Mouse (Mus musculus) lung, embryonic 16.5 days (tissue): ENCODE results near the gene Slc27a2. TPM values are rescaled to one million over a fixed set of nuclear protein-coding genes. Genes with fewer than 3 reads are reported as not detected.
A peak's percentile ranks its signal among the peaks of the same experiment; 100 is the strongest.

Source experiments
- ATAC-seq: fragments of 200-750 bp; cut with Nextera tagmentation; 2 replicates; pipeline ENCODE4 v1.8.0; 2017; ENCODE audit warnings: low read depth, mild to moderate bottlenecking, moderate library complexity
- H3K27ac ChIP-seq: fragments of 300-500 bp; sonication (generic); 2 replicates; pipeline ENCODE4 v1.5.1; 2014; ENCODE audit warnings: mild to moderate bottlenecking, control low read depth, low read length
- H3K27me3 ChIP-seq: fragments of 300-500 bp; sonication (generic); 2 replicates; pipeline ENCODE4 v1.6.1; 2014; ENCODE audit warnings: low read depth, low read length, mixed read lengths; ENCODE audit not compliant: control insufficient read depth, insufficient read depth
- H3K36me3 ChIP-seq: fragments of 300-500 bp; sonication (generic); 2 replicates; pipeline ENCODE4 v1.6.1; 2014; ENCODE audit warnings: low read length; ENCODE audit not compliant: control insufficient read depth, insufficient read depth
- H3K4me1 ChIP-seq: fragments of 300-500 bp; sonication (generic); replicated peaks from 2 replicates; pipeline ENCODE4 v1.6.1; 2014; ENCODE audit warnings: low read length, mixed read lengths; ENCODE audit not compliant: control insufficient read depth, insufficient read depth
- H3K4me2 ChIP-seq: fragments of 300-500 bp; sonication (generic); 2 replicates; pipeline ENCODE4 v1.6.1; 2014; ENCODE audit warnings: low read depth, low read length, control low read depth
- H3K4me3 ChIP-seq: fragments of 300-500 bp; sonication (generic); 2 replicates; pipeline ENCODE4 v1.5.1; 2014; ENCODE audit warnings: mild to moderate bottlenecking, low read length, control low read depth
- H3K9ac ChIP-seq: fragments of 300-500 bp; sonication (generic); 2 replicates; pipeline ENCODE4 v1.6.1; 2014; ENCODE audit warnings: low read length, control low read depth
- H3K9me3 ChIP-seq: fragments of 300-500 bp; sonication (generic); 2 replicates; pipeline ENCODE4 v1.6.1; 2016; ENCODE audit warnings: low read length; ENCODE audit not compliant: control insufficient read depth
- WGBS: fragments of 180-500 bp; shearing (Covaris S2); extraction: QIAGEN DNeasy Blood & Tissue Kit; methylation state at CpG from one replicate; pipeline ENCODE4 v1.1.7; 2014; 5-methylcytosine and 5-hydroxymethylcytosine counted together
- polyA plus RNA-seq: library from polyadenylated mRNA; unstranded; fragments of >200 nt; fragmentation: Nextera tagmentation; extraction: Ambion mirVana; gene quantifications from 2 replicates; pipeline ENCODE4 v1.2.1, GENCODE M21; 2015

Gene Slc27a2
- polyA plus RNA-seq, 1 experiment from 2014 or later: 1.5 TPM

DNA sequence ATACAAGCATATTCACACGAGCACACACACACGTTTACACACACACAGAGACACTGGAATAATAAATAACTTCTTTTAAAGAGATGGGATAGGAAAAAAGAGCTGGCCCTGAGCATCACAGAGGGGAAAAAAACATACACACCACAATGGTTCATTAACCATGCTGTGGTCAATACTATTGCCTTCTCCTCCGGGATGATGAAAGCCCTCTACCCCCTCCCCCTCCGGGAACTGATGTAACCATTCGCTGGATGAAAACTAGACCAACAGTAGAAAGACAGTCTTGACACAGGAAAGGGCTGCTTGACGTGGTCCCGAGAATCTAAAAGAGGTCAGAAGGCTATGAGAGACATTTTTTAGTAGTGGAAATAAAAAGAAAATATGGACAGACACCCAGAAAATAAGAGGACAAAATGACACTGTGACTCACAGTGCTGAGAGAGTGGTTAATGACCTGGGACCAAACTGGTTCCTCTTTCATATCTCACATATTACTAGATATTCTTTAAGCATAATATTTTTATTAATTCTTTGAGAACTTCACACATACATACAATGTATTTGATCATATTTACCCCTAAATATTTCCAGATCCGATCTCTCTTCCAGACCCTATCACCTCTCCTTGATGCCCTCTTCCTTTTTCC lies 840 bp upstream of the Slc27a2 start:
- no peaks in the 10 kb centered on the region for H3K9me3 ChIP-seq
- no peaks in the 10 kb centered on the region for H3K36me3 ChIP-seq
- WGBS: 72% methylated on average over 8 of the region's 8 CpGs
- peaks cover 3% of the 10 kb centered on the region; the same call in 1 of the 2 replicates for H3K4me1 ChIP-seq
- H3K27me3 ChIP-seq: peaks cover 39% of the 10 kb centered on the region
- no peak overlapping the region for H3K9ac ChIP-seq
- ATAC-seq: no peak
- H3K27ac ChIP-seq: no peak overlapping the region
- H3K4me2 ChIP-seq: no peak overlapping the region
- no peak overlapping the region for H3K4me3 ChIP-seq

DNA sequence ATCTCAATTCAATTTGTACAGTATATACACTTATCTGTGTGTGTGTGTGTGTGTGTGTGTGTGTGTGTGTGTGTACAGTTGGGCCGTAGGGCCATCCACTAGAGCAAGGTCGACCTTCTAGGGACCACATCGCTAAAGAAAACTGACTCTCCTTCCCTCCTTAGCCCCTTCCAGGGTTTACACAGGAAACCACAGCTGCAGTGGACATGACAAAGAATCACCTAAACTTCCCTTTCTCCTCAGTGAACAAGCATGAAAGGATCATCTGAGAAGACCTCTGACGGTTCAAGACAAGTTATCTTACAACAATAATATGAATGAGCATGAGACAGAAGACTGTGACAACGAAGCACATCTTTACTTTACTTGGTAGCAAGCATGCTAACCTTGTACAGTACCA lies 311 bp upstream of the Slc27a2 start:
- Histone ChIP-seq H3K9me3 (no peaks in the 10 kb centered on the region), H3K9ac (no peak overlapping the region), H3K36me3 (no peaks in the 10 kb centered on the region), H3K4me3 (no peak overlapping the region), H3K27me3 (peaks cover 39% of the 10 kb centered on the region), H3K4me1 (peaks cover 3% of the 10 kb centered on the region; the same call in 1 of the 2 replicates), H3K27ac (no peak overlapping the region), H3K4me2 (no peak overlapping the region)
- WGBS: 26% methylated on average over 5 of the region's 5 CpGs
- ATAC-seq: no peak

DNA sequence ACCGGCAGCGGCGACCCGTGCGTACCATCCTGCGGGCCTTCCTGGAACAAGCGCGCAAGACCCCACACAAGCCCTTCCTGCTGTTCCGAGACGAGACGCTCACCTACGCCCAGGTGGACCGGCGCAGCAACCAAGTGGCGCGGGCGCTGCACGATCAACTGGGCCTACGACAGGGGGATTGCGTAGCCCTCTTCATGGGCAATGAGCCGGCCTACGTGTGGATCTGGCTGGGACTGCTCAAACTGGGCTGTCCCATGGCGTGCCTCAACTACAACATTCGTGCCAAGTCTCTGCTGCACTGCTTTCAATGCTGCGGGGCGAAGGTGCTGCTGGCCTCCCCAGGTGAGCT lies 1.1 kb downstream of the Slc27a2 start:
- Histone ChIP-seq H3K4me3 (peak overlapping the region; percentile 55), H3K27ac (no peak overlapping the region), H3K36me3 (no peaks in the 10 kb centered on the region), H3K4me1 (peaks cover 3% of the 10 kb centered on the region; the same call in 1 of the 2 replicates), H3K27me3 (peaks cover 39% of the 10 kb centered on the region), H3K9ac (peak overlapping the region; percentile 57), H3K4me2 (peak overlapping the region; percentile 91), H3K9me3 (no peaks in the 10 kb centered on the region)
- peak; percentile 28; the same call in 1 of the 2 replicates for ATAC-seq
- WGBS: 2% methylated on average over 26 of the region's 26 CpGs

GRCm38 (mm10) chr2:126555533-126555932 lies 3.3 kb downstream of the Slc27a2 start:
- no peak overlapping the region for H3K4me2 ChIP-seq
- 88% methylated on average over 5 of the region's 5 CpGs for WGBS
- peaks cover 3% of the 10 kb centered on the region; the same call in 1 of the 2 replicates for H3K4me1 ChIP-seq
- no peaks in the 10 kb centered on the region for H3K9me3 ChIP-seq
- no peak for ATAC-seq
- no peak overlapping the region for H3K9ac ChIP-seq
- H3K36me3 ChIP-seq: no peaks in the 10 kb centered on the region
- H3K27me3 ChIP-seq: peaks cover 39% of the 10 kb centered on the region
- no peak overlapping the region for H3K27ac ChIP-seq
- no peak overlapping the region for H3K4me3 ChIP-seq

DNA sequence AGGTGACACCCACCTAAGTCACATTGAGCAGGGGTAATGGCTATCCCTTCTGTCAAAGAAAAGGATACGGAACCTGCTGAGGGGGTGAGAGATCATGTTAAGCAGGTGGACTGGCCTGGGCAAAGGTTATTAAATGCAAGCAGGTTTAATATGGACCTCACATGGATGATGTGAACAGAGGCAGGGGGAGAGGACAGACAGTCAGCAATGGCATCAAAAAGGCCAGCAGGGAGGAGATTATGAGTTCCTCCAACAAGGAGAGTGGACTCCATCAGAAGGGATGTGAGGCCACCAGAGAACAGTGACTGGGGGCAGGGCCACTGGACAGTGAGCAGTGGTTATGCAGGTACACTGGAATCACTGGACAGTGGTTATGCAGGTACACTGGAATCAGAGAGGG lies 7.9 kb downstream of the Slc27a2 start:
- H3K27me3 ChIP-seq: peaks cover 2% of the 10 kb centered on the region; the same call in 1 of the 2 replicates
- H3K9me3 ChIP-seq: no peaks in the 10 kb centered on the region
- H3K4me1 ChIP-seq: peaks cover 6% of the 10 kb centered on the region; the same call in 1 of the 2 replicates

GRCm38 (mm10) chr2:126563411-126564105 lies 11.4 kb downstream of the Slc27a2 start:
- no peaks in the 10 kb centered on the region for H3K9me3 ChIP-seq
- peak; percentile 86 for ATAC-seq
- no peak overlapping the region for H3K4me3 ChIP-seq
- H3K27me3 ChIP-seq: no peaks in the 10 kb centered on the region
- no peaks in the 10 kb centered on the region for H3K36me3 ChIP-seq
- no peak overlapping the region for H3K27ac ChIP-seq
- H3K4me1 ChIP-seq: peaks cover 6% of the 10 kb centered on the region; the same call in 1 of the 2 replicates
- H3K9ac ChIP-seq: no peak overlapping the region
- WGBS: 44% methylated on average over 17 of the region's 17 CpGs
- H3K4me2 ChIP-seq: no peak overlapping the region

More for the DNA sequence above, 7.9 kb downstream of the Slc27a2 start:
- ATAC-seq: no peak
- no peak overlapping the region for H3K27ac ChIP-seq
- H3K4me3 ChIP-seq: no peak overlapping the region
- no peak overlapping the region for H3K4me2 ChIP-seq
- no peak overlapping the region for H3K9ac ChIP-seq
- WGBS: 75% methylated on average over 1 of the region's 1 CpGs
- no peaks in the 10 kb centered on the region for H3K36me3 ChIP-seq

- Histone ChIP-seq H3K4me2 (no peak overlapping the region), H3K4me3 (no peak overlapping the region), H3K27ac (no peak overlapping the region), H3K27me3 (no peaks in the 10 kb centered on the region), H3K9ac (no peak overlapping the region), H3K9me3 (peaks cover 2% of the 10 kb centered on the region; the same call in 1 of the 2 replicates), H3K4me1 (no peaks in the 10 kb centered on the region), H3K36me3 (no peaks in the 10 kb centered on the region)
- ATAC-seq: no peak
- 58% methylated on average over 1 of the region's 1 CpGs for WGBS
These were observed 20.0 kb downstream of the Slc27a2 start for GRCm38 (mm10) chr2:126572163-126572562.

GRCm38 (mm10) chr2:126572747-126573146 lies 20.5 kb downstream of the Slc27a2 start:
- H3K4me1 ChIP-seq: no peaks in the 10 kb centered on the region
- ATAC-seq: no peak
- no peak overlapping the region for H3K9ac ChIP-seq
- no peak overlapping the region for H3K4me2 ChIP-seq
- H3K4me3 ChIP-seq: no peak overlapping the region
- H3K36me3 ChIP-seq: no peaks in the 10 kb centered on the region
- H3K9me3 ChIP-seq: peaks cover 2% of the 10 kb centered on the region; the same call in 1 of the 2 replicates
- no peak overlapping the region for H3K27ac ChIP-seq
- H3K27me3 ChIP-seq: no peaks in the 10 kb centered on the region
- WGBS: 72% methylated on average over 4 of the region's 4 CpGs

- no peaks in the 10 kb centered on the region for H3K36me3 ChIP-seq
- H3K4me3 ChIP-seq: no peak overlapping the region
- 77% methylated on average over 11 of the region's 11 CpGs for WGBS
- no peak for ATAC-seq
- H3K9ac ChIP-seq: no peak overlapping the region
- no peaks in the 10 kb centered on the region for H3K4me1 ChIP-seq
- H3K27me3 ChIP-seq: no peaks in the 10 kb centered on the region
- H3K4me2 ChIP-seq: no peak overlapping the region
- H3K9me3 ChIP-seq: peaks cover 2% of the 10 kb centered on the region; the same call in 1 of the 2 replicates
- no peak overlapping the region for H3K27ac ChIP-seq
These were observed 23.4 kb downstream of the Slc27a2 start for GRCm38 (mm10) chr2:126575391-126576176.
